Mouse (Mus musculus) bone marrow macrophage, adult 2 months (primary cell): ENCODE measurements around the gene Tln2.

ENCODE experiments used
- CTCF ChIP-seq: IDR thresholded peaks from 2 replicates; pipeline ENCODE4 v1.5.1; 2012; ENCODE audit warnings: low read depth, mild to moderate bottlenecking, low read length, moderate library complexity
- POLR2A ChIP-seq: IDR thresholded peaks from 2 replicates; pipeline ENCODE4 v1.6.1; 2012; ENCODE audit warnings: mild to moderate bottlenecking, low read depth, low read length, borderline replicate concordance

GRCm38 (mm10) chr9:67418092-67418491 lies 141.4 kb downstream of the Tln2 start:
- TF ChIP-seq CTCF, result no peak
- no peak for TF ChIP-seq POLR2A
